Mouse (Mus musculus) kidney, postnatal 10 days (tissue): Measurements from ENCODE around the gene Bst1.

ENCODE experiments used
- DNase-seq: peaks from one replicate; pipeline ENCODE4 v3.0.0; 2021; ENCODE audit warnings: mixed read lengths

Gene Bst1

DNA sequence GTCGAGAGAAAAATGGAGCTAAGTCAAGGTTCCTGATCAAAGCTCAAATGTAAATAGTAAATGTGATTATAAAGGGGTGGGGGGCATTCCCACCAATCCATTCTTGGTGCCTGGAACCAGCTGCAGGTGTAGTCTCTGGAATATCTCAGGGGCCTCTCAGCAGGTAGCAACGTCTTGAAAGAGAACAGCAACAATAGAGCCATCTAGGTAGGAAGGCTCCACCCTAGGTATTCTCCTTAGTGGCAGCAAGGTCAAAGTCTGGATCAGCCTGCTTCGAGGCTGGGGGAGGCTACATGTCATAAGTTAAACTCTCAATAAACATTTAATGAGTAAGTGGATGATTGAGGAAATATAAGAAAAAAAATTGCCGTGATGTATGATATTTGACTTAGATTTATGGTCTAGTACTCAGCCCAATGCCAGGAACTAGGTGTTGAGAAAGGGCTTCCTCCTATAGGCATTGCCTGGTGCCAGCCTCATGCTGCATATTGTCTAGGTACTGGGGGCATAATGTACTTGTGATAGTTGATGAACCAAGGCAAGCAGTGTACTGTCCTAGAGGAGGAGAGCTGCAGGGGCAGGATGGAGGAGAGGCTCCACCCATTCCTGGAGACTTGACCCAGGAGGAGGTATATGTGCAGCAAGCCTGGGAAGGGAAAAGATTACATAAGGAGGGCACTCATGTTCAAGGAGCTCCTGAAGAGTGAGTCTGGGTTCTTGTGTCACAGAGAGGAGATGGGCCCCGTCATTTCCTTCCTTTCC, 42.2 kb downstream of the Bst1 start:
- no peak for DNase-seq

DNA sequence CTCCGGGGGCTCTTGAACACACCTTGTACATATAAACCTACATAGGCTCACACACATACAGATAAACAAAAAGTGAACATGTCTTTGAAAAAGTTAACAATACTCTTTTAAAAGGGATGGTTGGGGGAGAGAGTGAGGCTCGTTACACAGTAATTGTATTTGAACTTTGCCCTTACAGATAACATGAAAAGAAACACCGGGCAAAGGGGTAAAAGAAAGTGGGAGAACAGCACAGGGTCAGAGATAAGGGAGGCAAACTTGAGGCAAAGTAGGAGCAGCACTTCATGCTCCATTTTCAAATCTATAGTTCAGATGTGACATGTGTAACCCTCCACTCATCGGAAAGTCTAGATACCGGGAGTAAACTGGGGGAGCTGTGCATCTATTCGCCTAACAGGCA, 45.0 kb downstream of the Bst1 start:
- DNase-seq, result no peak

GRCm38 (mm10) chr5:43865316-43865715, 46.6 kb downstream of the Bst1 start:
- no peak for DNase-seq

- DNase-seq, result no peak
Observed at GRCm38 (mm10) chr5:43868253-43868652, 49.6 kb downstream of the Bst1 start, which contains the start of gene Cd38. Cd38 (plus strand) TSS chr5:43868553.

GRCm38 (mm10) chr5:43868711-43869600, 50.3 kb downstream of the Bst1 start:
- peak; percentile 53 for DNase-seq

- DNase-seq, result no peak
Observed at GRCm38 (mm10) chr5:43871845-43872244, 53.2 kb downstream of the Bst1 start.

DNA sequence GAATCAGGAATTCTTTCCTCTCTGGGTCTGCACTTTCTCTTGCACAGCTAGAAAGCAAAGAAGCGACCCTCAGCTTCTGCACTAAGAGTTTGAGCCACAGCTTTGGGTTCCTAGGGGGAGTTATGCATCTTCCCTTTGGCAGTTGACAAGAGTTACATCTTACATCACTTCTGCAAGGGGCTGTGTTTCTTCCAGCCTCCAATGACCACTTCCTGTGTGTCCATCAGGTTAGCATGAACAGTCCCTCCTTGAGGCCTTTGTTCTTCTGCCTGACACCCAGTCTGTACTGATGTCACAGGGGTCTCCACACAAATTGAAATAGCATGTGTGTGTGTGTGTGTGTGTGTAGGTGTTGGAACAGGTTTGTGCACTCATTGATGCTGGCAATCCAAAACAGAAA, 54.0 kb downstream of the Bst1 start:
- DNase-seq, result no peak

GRCm38 (mm10) chr5:43882034-43882433, 63.3 kb downstream of the Bst1 start:
- DNase-seq, result no peak

DNA sequence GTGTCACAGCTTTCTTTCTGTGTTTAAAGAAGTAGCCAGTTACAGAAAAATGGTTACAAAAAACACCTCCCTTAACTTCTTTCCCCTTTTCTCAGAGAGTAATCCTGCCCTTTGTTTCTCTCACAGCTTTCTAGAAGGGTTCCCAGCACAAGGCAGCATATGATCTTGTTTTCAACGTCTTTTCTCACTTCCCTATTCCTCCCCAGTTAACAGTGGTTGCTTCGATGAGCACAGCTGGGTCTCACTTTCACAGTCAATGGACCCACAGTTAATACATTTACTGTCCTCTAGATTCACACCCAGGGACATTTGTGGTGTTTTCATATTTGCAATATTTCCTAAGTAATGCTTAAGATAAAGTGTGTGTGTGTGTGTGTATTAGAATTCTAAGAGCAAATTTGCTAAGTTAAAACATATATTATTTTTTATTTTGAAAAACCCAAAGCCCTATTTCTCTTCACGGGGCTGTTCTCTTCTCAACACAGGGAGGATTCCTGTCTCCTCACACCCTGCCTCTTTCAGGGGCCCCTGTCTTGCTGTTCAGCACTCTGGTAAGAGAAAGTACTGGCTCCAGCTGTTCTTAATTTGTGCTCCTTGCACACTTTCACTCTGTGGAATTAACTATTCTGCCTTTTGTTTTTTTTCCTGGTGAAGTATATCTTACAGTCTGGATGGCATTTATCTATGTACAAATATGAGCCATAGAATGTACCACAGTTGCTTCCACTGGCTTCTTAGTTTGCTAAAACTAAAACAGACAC, 66.6 kb downstream of the Bst1 start:
- no peak for DNase-seq

- peak; percentile 66 for DNase-seq
Observed at GRCm38 (mm10) chr5:43892386-43892785, 73.7 kb downstream of the Bst1 start.
